8 mouse cellular contexts compared by ENCODE assay signal in the genomic region with DNA sequence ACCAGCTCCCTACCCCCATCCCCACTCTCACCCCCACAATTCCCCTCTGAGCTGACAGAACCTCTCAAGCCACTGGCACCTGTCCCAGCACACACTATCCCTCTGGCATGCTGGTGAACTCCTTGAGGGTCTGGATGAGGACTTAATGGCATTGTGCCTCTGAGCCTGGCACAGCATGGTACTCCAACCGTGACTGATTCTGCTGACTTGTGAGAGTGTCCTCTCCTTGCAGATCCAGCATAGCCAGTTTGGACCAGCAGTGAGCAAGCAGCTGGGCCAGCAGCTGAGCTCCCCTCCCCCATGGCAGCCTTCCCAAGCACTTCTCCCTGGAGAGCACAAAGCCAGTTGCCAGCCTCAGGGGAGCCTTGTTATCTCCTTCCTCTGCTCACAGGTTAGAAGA. TPM values are rescaled to one million over a fixed set of nuclear protein-coding genes. Genes with fewer than 3 reads are reported as not detected.
DNase-seq lines count a peak whose midpoint lies in the region; ATAC-seq and TF ChIP-seq lines count a peak whose summit lies in the region.
"Had no signal": no experiment of that assay in that cellular context is flagged by ENCODE, and none has a peak within 500 bp of the region (broad histone marks: within the 10 kb centered on the region; RNA-seq: fewer than 3 reads in every experiment).

No protein-coding gene starts in this region.

- CTCF ChIA-PET in Patski (lab: Charles Lee), result interaction anchor here (1.2 to 3.0 kb wide), 3 partner anchors 10 to 141 kb away, joined by 4 to 7 read pairs (median 4); partner anchors contain the start of genes Dtl and Ints7

- ATAC-seq in Patski, result peak; percentile 51

- in situ Hi-C loops in Patski (cut with MboI; ENCODE audit: low pct_unique_long_range_greater_than_20kb), result no loop called here

- H3K27me3 ChIP-seq in Patski, result no peaks in the 10 kb centered on the region
- H3K27me3 ChIP-seq: liver, embryonic 15.5 days had no signal

- no peak for DNase-seq in Patski (ENCODE audit: low read depth, low spot score)
- DNase-seq in brain, embryonic 18.5 days (ENCODE audit: low read depth, low spot score), result peak; percentile 32
- peak; percentile 71 for DNase-seq in gastrocnemius, postnatal 14 days
- peak; percentile 85 to 91 for DNase-seq in kidney, adult 8-10 months
- DNase-seq in left cerebral cortex, postnatal 4 days, result peak; percentile 88
- DNase-seq in retina, postnatal 1 day, result peak; percentile 34
- DNase-seq in liver, result no peak

- intact Hi-C loops in gastrocnemius, postnatal 14 days (cut with DNase I; ENCODE audit: low total_unique reads), result no loop called here
- intact Hi-C loops in left cerebral cortex, postnatal 4 days (cut with DNase I), result no loop called here

- POLR2A ChIA-PET in Patski (lab: Charles Lee), result no interaction called here

- no peak for TF ChIP-seq CTCF in Patski (IDR thresholded peaks at IDR 0.05)

RNA-seq across cellular contexts. Expression of gene Ppp2r5a, which starts 32.3 kb away (rescaled TPM):
- polyA plus RNA-seq in Patski (2021), result 83.6 TPM
- total RNA-seq in gastrocnemius, postnatal 14 days (2021), result 10 to 100 TPM; 63.0 to 67.2 TPM
- total RNA-seq in left cerebral cortex, postnatal 4 days (2021), result 10 to 100 TPM; 33.5 to 35.5 TPM

Comparison
In these comparisons a context has a peak if more than half of its experiments do, and no peak if none do; other contexts are left out.
1. DNase-seq: peak in brain, embryonic 18.5 days (single experiment), gastrocnemius, postnatal 14 days (single experiment), kidney, adult 8-10 months (2 of 2), left cerebral cortex, postnatal 4 days (single experiment) and retina, postnatal 1 day (single experiment); none in Patski (single experiment) and liver (single experiment).